Mouse (Mus musculus): ENCODE measurements around the gene Anapc15-ps. TPM values are rescaled to one million over a fixed set of nuclear protein-coding genes. Genes with fewer than 3 reads are reported as not detected.

The Anapc15-ps gene
- not detected in 2 replicates for polyA plus RNA-seq (2015; fragmentation: Nextera tagmentation; extraction: Ambion mirVana)

DNA sequence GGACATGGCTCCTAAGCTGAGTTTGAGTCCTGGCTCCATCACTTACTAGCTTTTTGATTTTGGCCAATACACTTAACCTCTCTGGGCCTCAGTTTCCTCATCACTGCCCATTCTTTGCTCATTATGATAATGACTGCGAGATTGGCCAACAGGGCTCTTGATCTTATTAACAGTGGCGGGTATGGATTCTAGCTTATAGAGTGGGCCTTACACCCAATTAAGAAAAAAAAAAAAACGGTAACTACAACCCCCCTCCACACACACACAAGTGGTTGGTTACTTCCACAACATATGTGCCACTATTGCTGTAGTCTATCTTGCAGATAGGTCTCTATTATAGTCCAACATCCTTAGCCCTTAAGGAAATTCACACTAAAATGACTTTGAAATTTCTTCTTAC, at the start of gene Anapc15-ps:
Gene Anapc15-ps (minus strand): TSS at position 101 of the 400 bp plus-strand sequence.
- H3K4me3 ChIP-seq: no peak within 1 kb of the TSS
- H3K27me3 ChIP-seq: no peaks in the 10 kb centered on the region
- H3K4me2 ChIP-seq: no peak within 1 kb of the TSS
- no peaks in the 10 kb centered on the region for H3K4me1 ChIP-seq (replicated peaks)
- no peak for ATAC-seq (ENCODE audit: low FRiP score, low read depth)
- 99% methylated on average over 3 of the region's 3 CpGs for WGBS
- no peaks in the 10 kb centered on the region for H3K9me3 ChIP-seq
- no peaks in the 10 kb centered on the region for H3K36me3 ChIP-seq
- H3K9ac ChIP-seq: no peak within 1 kb of the TSS
- no peak within 1 kb of the TSS for H3K27ac ChIP-seq (replicated peaks)

DNA sequence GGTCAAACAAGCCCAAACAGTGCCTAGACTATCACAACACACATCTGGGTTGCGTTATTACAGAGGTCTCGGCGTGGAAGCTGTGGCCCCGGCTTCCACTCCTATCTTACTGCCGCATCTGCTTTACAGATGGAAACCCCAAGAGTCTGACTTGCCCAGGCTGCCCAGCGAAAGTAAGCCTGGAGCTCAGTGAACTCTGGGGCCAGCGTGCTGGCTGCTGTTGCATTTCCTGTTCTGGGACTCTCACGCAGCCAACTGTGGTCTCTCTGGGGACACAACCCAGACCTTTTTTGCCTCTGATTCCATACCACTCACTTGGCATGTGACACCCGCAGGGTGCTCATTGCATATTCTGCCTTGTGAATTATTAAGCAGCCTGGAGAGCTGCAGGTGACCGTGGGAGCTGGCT, 49.0 kb upstream of the Anapc15-ps start:
- Histone ChIP-seq H3K27ac (replicated peaks) (no peak overlapping the region), H3K4me2 (no peak overlapping the region), H3K27me3 (no peaks in the 10 kb centered on the region), H3K9ac (no peak overlapping the region), H3K4me3 (no peak overlapping the region), H3K9me3 (no peaks in the 10 kb centered on the region), H3K4me1 (replicated peaks) (0 out of 2 replicates have a peak, but pooled peaks cover 11% of the 10 kb centered on the region), H3K36me3 (no peaks in the 10 kb centered on the region)
- no peak for ATAC-seq (ENCODE audit: low FRiP score, low read depth)
- WGBS: 81% methylated on average over 10 of the region's 10 CpGs

- no peak overlapping the region for H3K4me3 ChIP-seq
- 0 out of 2 replicates have a peak, but pooled peaks cover 3% of the 10 kb centered on the region for H3K4me1 ChIP-seq (replicated peaks)
- H3K4me2 ChIP-seq: no peak overlapping the region
- H3K27me3 ChIP-seq: no peaks in the 10 kb centered on the region
- no peak overlapping the region for H3K27ac ChIP-seq (replicated peaks)
- 83% methylated on average over 12 of the region's 12 CpGs for WGBS
- H3K36me3 ChIP-seq: no peaks in the 10 kb centered on the region
- no peak for ATAC-seq (ENCODE audit: low FRiP score, low read depth)
- no peak overlapping the region for H3K9ac ChIP-seq
- H3K9me3 ChIP-seq: no peaks in the 10 kb centered on the region
These were observed 47.0 kb upstream of the Anapc15-ps start for GRCm38 (mm10) chr10:95720181-95720798.

DNA sequence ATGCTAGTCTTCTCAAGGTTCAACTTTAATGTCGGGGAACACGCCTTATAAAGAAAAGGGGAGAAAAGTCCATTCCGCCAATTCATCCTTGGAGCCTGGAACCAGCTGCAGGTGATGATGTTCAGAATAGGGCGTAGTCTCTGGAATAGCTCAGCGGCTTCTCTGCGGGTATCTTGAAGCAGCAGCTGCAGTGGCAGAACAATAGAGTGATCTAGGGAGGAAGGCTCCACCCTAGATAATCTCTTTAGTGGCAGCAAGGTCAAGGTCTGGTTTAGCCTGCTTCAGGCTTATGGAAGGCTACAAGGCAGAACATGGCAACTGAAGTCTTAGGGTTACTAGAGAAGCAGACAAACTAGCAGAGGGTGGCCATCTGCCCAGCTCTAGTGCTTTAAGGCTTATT, 46.2 kb upstream of the Anapc15-ps start:
- H3K36me3 ChIP-seq: no peaks in the 10 kb centered on the region
- no peaks in the 10 kb centered on the region for H3K27me3 ChIP-seq
- no peak overlapping the region for H3K4me2 ChIP-seq
- no peak for ATAC-seq (ENCODE audit: low FRiP score, low read depth)
- no peaks in the 10 kb centered on the region for H3K4me1 ChIP-seq (replicated peaks)
- no peaks in the 10 kb centered on the region for H3K9me3 ChIP-seq
- H3K4me3 ChIP-seq: no peak overlapping the region
- no peak overlapping the region for H3K9ac ChIP-seq
- no peak overlapping the region for H3K27ac ChIP-seq (replicated peaks)
- 92% methylated on average over 6 of the region's 6 CpGs for WGBS

GRCm38 (mm10) chr10:95718760-95719159, 45.5 kb upstream of the Anapc15-ps start:
- H3K4me2 ChIP-seq: no peak overlapping the region
- no peaks in the 10 kb centered on the region for H3K27me3 ChIP-seq
- no peak for ATAC-seq (ENCODE audit: low FRiP score, low read depth)
- no peaks in the 10 kb centered on the region for H3K4me1 ChIP-seq (replicated peaks)
- H3K9me3 ChIP-seq: no peaks in the 10 kb centered on the region
- H3K4me3 ChIP-seq: no peak overlapping the region
- 64% methylated on average over 1 of the region's 1 CpGs for WGBS
- no peak overlapping the region for H3K27ac ChIP-seq (replicated peaks)
- H3K9ac ChIP-seq: no peak overlapping the region
- no peaks in the 10 kb centered on the region for H3K36me3 ChIP-seq

DNA sequence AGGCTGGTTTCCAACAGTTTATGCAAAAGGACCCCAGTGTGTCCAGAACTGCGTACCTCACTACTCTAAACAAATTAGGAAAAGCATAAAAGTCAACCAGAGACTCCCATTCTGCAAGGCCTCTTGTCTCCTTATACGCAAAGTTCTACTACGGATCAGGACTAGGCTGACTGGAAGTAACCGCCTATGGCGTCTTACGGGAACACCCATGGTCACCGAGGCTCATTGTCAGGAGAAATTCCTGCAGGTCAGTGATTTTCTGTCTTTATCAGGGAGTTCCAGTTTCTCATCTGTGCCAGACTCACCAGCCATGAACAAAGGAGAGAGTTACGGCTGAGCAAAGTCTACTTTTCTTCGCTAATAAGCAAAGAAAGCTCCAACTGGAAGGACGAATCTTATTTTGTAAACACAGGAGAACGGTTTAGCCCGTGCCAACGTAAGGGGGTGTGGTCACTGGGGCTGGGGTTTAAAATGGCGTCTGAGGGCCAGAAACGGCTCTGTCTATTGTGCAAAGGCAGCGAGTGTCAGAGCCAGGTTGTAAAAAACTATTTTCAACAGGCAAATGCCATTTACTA, 43.9 kb upstream of the Anapc15-ps start:
- 79% methylated on average over 16 of the region's 16 CpGs for WGBS
- no peak for ATAC-seq (ENCODE audit: low FRiP score, low read depth)
- H3K36me3 ChIP-seq: no peaks in the 10 kb centered on the region
- H3K4me2 ChIP-seq: no peak overlapping the region
- H3K9ac ChIP-seq: no peak overlapping the region
- H3K4me1 ChIP-seq (replicated peaks): no peaks in the 10 kb centered on the region
- H3K4me3 ChIP-seq: no peak overlapping the region
- no peaks in the 10 kb centered on the region for H3K9me3 ChIP-seq
- H3K27me3 ChIP-seq: no peaks in the 10 kb centered on the region
- no peak overlapping the region for H3K27ac ChIP-seq (replicated peaks)

GRCm38 (mm10) chr10:95715687-95716086, 42.4 kb upstream of the Anapc15-ps start:
- Histone ChIP-seq H3K4me2 (no peak overlapping the region), H3K27me3 (no peaks in the 10 kb centered on the region), H3K36me3 (no peaks in the 10 kb centered on the region), H3K9ac (no peak overlapping the region), H3K9me3 (no peaks in the 10 kb centered on the region), H3K27ac (replicated peaks) (no peak overlapping the region), H3K4me1 (replicated peaks) (no peaks in the 10 kb centered on the region), H3K4me3 (no peak overlapping the region)
- 64% methylated on average over 6 of the region's 6 CpGs for WGBS
- no peak for ATAC-seq (ENCODE audit: low FRiP score, low read depth)

DNA sequence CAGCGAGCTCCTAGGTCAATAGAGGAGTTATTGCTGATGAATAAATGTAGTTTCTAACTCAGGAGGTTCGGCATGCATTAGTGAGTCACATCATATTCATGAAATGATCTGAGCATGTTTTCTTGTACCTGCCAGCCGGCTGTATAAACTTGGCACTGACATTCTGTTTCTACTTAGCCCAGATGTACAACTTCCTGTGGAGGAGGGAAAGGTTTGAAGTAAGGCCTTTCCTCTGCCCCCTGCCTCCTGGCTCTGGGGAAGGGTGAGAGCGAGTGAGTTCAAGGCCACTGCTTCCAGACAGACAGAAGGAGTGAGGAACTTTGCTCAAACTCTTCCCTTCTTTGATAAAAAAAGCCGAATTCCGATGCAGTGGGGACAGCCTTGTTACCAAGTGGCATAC, 39.0 kb upstream of the Anapc15-ps start:
- 79% methylated on average over 6 of the region's 6 CpGs for WGBS

GRCm38 (mm10) chr10:95709903-95710660, 36.8 kb upstream of the Anapc15-ps start:
- 72% methylated on average over 8 of the region's 8 CpGs for WGBS
- no peaks in the 10 kb centered on the region for H3K36me3 ChIP-seq
- H3K9ac ChIP-seq: no peak overlapping the region
- no peaks in the 10 kb centered on the region for H3K27me3 ChIP-seq
- no peaks in the 10 kb centered on the region for H3K9me3 ChIP-seq
- H3K27ac ChIP-seq (replicated peaks): no peak overlapping the region
- no peak for ATAC-seq (ENCODE audit: low FRiP score, low read depth)
- no peak overlapping the region for H3K4me2 ChIP-seq
- H3K4me1 ChIP-seq (replicated peaks): no peaks in the 10 kb centered on the region
- no peak overlapping the region for H3K4me3 ChIP-seq

More for the DNA sequence above, 39.0 kb upstream of the Anapc15-ps start:
- Histone ChIP-seq H3K27ac (replicated peaks) (no peak overlapping the region), H3K4me1 (replicated peaks) (no peaks in the 10 kb centered on the region), H3K27me3 (no peaks in the 10 kb centered on the region), H3K4me3 (no peak overlapping the region), H3K9ac (no peak overlapping the region), H3K4me2 (no peak overlapping the region), H3K9me3 (no peaks in the 10 kb centered on the region), H3K36me3 (no peaks in the 10 kb centered on the region)
- ATAC-seq (ENCODE audit: low FRiP score, low read depth): no peak

DNA sequence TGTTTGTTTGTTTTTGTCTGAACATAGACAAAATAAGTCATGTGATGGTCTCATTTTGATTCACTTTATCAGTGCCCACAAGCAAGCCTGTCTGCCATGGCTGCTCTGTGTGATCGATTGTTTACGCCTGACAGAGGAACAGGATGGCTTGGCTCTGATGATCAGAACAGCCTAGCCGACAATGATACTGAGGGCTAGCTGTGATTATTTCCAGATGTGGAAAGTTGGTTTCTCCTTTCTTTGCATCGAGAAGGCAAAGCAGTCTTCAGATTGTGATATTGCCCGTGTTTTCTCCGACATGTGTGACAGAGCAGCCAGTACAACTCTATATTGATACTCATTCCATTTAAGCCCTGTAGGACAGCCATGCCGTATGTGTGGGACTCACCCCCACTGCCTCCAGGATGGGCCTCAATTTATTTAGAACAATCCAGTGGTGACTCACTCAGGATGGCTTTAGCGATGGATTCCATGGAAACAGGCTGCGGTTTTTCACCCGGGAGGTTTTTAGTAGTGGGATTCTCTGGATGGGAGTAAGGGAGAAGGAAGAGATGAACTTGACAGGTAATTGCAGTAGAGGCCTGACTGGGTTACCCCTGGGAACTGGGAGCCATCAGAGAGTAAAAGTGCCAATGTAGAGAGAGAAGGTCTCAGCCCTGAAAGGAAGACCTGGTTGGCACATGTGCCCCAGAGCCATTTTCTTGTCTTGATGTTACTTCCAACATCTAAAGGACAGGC, 36.1 kb upstream of the Anapc15-ps start:
- no peak overlapping the region for H3K4me3 ChIP-seq
- WGBS: 84% methylated on average over 10 of the region's 10 CpGs
- no peak overlapping the region for H3K27ac ChIP-seq (replicated peaks)
- no peak overlapping the region for H3K9ac ChIP-seq
- no peak for ATAC-seq (ENCODE audit: low FRiP score, low read depth)
- H3K36me3 ChIP-seq: no peaks in the 10 kb centered on the region
- no peaks in the 10 kb centered on the region for H3K27me3 ChIP-seq
- no peaks in the 10 kb centered on the region for H3K9me3 ChIP-seq
- H3K4me1 ChIP-seq (replicated peaks): no peaks in the 10 kb centered on the region
- no peak overlapping the region for H3K4me2 ChIP-seq

DNA sequence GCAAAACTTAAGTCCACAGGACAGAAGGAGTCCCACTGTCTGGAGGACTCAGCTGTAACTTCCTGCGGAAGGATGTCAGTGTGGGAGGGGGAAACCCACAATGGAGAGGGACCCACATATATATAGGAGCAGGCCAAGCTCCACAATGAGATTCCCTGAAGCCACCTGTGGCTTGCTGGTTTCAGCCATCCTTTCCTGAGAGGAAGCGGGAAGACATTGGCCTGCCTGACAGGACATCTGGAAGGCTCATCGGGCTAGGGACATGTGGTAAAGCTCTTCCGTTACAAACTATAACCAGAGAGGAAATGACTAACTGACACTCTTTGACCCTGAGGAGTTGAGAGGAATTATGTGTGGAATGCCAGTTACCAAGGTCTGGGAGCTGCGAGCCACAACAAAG, 34.8 kb upstream of the Anapc15-ps start:
- no peak overlapping the region for H3K4me3 ChIP-seq
- H3K4me1 ChIP-seq (replicated peaks): no peaks in the 10 kb centered on the region
- no peak overlapping the region for H3K9ac ChIP-seq
- no peak overlapping the region for H3K27ac ChIP-seq (replicated peaks)
- no peak for ATAC-seq (ENCODE audit: low FRiP score, low read depth)
- no peak overlapping the region for H3K4me2 ChIP-seq
- H3K27me3 ChIP-seq: no peaks in the 10 kb centered on the region
- no peaks in the 10 kb centered on the region for H3K9me3 ChIP-seq
- no peaks in the 10 kb centered on the region for H3K36me3 ChIP-seq
- WGBS: 86% methylated on average over 5 of the region's 5 CpGs

DNA sequence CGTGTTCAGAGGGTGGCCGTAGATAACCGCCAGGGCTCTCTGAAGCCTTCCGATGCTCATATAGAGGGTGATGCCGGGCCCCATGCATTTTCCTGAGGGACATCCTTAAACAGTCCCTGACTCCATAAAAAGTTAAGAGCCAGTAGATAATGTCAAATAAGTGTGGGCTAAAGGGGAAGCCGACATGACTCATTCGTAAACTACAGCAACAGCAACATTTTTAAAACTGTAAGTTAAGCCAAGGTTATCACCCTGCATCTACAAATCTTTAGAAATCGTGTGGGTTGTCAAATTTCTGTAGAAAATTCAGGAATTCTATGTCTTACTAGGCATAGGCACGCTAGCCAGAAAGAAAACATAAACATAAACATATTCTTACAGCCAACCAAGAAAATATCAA, 33.6 kb upstream of the Anapc15-ps start:
- ATAC-seq (ENCODE audit: low FRiP score, low read depth): no peak
- H3K4me1 ChIP-seq (replicated peaks): no peaks in the 10 kb centered on the region
- no peaks in the 10 kb centered on the region for H3K9me3 ChIP-seq
- WGBS: 90% methylated on average over 9 of the region's 9 CpGs
- H3K4me3 ChIP-seq: no peak overlapping the region
- H3K27ac ChIP-seq (replicated peaks): no peak overlapping the region
- H3K27me3 ChIP-seq: no peaks in the 10 kb centered on the region
- no peak overlapping the region for H3K4me2 ChIP-seq
- H3K9ac ChIP-seq: no peak overlapping the region
- no peaks in the 10 kb centered on the region for H3K36me3 ChIP-seq
